Mouse (Mus musculus) bone marrow macrophage, adult 2 months (primary cell): ENCODE results near the gene Sp110. TPM values are rescaled to one million over a fixed set of nuclear protein-coding genes. Genes with fewer than 3 reads are reported as not detected.
"Not testable (repeated sequence)": the region's sequence is repeated elsewhere in the genome, so short reads cannot be mapped to it uniquely, and the experiment has no call there.

Experiments used
- H3K27ac ChIP-seq: 2 replicates; pipeline ENCODE4 v1.5.1; 2012; ENCODE audit warnings: low read depth, low read length; ENCODE audit not compliant: insufficient read depth
- H3K4me1 ChIP-seq: 2 replicates; pipeline ENCODE4 v1.6.1; 2012; ENCODE audit warnings: low read length; ENCODE audit not compliant: control insufficient read depth, insufficient read depth
- H3K4me3 ChIP-seq: 2 replicates; pipeline ENCODE4 v1.5.1; 2012; ENCODE audit warnings: mild to moderate bottlenecking, low read length, moderate library complexity; ENCODE audit not compliant: insufficient read depth
- polyA plus RNA-seq: library from polyadenylated mRNA; stranded (reverse); fragments of >200 nt; gene quantifications from 2 replicates; pipeline ENCODE4 v1.2.4, GENCODE M21; 2012; ENCODE audit not compliant: missing spikeins, insufficient read depth, insufficient read length

Sp110 gene
- polyA plus RNA-seq: 112 and 117 TPM in 2 replicates

DNA sequence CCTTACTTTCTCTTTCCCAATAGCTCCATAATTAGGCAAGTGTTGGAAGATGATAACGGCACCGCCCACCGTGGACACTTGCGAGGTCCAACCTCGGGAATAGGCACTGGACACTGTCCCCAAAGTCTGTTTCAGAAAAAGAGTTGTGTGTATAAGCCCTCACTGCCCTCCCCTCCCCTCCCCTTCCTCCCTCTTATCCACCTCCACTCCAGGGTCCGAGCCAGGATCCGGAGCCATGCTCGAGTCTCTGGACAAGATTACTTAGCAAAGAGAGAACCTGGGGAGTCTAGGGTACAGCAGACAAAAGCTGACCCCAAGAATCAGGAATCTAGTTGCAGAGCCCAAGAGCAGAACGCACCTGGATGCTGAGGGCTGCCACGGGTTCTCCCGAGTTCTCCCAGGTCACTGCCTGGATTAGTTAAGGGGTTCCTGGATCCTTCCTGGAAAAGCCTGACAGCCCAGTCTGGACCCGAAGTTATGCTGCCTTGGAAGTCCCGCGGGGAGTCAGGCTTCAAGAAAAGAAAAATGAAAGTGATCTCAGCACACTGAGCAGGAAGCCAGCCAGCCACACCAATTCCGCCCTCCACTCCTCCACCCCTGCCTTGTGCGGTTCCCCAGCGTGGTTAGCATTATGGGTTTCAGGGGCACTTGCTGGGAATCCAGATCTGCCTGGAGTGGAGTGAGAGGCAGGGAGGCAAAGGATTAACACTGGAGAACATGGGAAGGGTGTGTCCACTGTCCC, at the start of gene Sp110:
Sp110 (minus strand) TSS at position 547 of the 742 bp plus-strand sequence.
- H3K27ac ChIP-seq: 0 out of 2 replicates have a peak within 1 kb of the TSS, but pooled peaks have one; percentile 21
- H3K4me3 ChIP-seq: peak within 1 kb of the TSS; percentile 53
- not testable (repeated sequence) for H3K4me1 ChIP-seq

- H3K4me1 ChIP-seq, H3K27ac ChIP-seq, H3K4me3 ChIP-seq: not testable (repeated sequence)
These were observed 39.5 kb upstream of the Sp110 start for GRCm38 (mm10) chr1:85638144-85638543.

GRCm38 (mm10) chr1:85636936-85637335, 38.3 kb upstream of the Sp110 start:
- not testable (repeated sequence) for H3K27ac ChIP-seq, H3K4me1 ChIP-seq, H3K4me3 ChIP-seq

GRCm38 (mm10) chr1:85618689-85619088, 20.1 kb upstream of the Sp110 start:
- H3K4me3 ChIP-seq, H3K27ac ChIP-seq: not testable (repeated sequence)
- H3K4me1 ChIP-seq: peaks cover 10% of the 10 kb centered on the region

- not testable (repeated sequence) for H3K27ac ChIP-seq, H3K4me3 ChIP-seq
These were observed 18.5 kb upstream of the Sp110 start for GRCm38 (mm10) chr1:85617161-85617560.

GRCm38 (mm10) chr1:85615819-85616218, 17.2 kb upstream of the Sp110 start:
- H3K4me3 ChIP-seq, H3K27ac ChIP-seq: not testable (repeated sequence)
- H3K4me1 ChIP-seq: peaks cover 10% of the 10 kb centered on the region

More at GRCm38 (mm10) chr1:85617161-85617560, 18.5 kb upstream of the Sp110 start:
- H3K4me1 ChIP-seq: peaks cover 10% of the 10 kb centered on the region

DNA sequence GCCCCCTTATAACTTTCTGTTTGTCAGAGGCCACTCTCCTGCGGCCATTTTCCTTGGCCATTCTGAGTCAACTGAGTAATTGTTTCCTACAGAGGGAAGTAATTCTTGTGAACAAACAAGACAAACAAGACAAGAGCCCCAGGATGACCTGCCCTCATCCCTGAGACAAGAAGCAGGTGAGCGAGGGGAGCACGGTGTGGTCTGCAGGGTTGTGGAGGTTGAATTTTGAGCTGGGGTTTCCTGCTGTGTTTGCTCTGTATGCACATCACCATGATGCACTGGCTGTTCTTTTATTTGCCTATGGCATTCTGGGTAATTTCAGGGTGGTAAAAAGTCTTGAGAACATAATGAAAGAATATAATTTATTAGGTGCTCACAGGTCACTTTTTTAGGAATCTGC, 16.5 kb upstream of the Sp110 start:
- H3K4me1 ChIP-seq, H3K4me3 ChIP-seq, H3K27ac ChIP-seq: not testable (repeated sequence)

- not testable (repeated sequence) for H3K27ac ChIP-seq, H3K4me3 ChIP-seq, H3K4me1 ChIP-seq
These were observed 12.0 kb upstream of the Sp110 start for GRCm38 (mm10) chr1:85610581-85610980.

GRCm38 (mm10) chr1:85608361-85608760, 9.7 kb upstream of the Sp110 start:
- H3K4me3 ChIP-seq, H3K4me1 ChIP-seq: not testable (repeated sequence)
- H3K27ac ChIP-seq: peak overlapping the region; percentile 19; the same call in 1 of the 2 replicates

- not testable (repeated sequence) for H3K4me3 ChIP-seq, H3K4me1 ChIP-seq, H3K27ac ChIP-seq
These were observed 5.7 kb upstream of the Sp110 start for GRCm38 (mm10) chr1:85604341-85604740.

- peak overlapping the region; percentile 50 for H3K4me3 ChIP-seq
These were observed 2.2 kb upstream of the Sp110 start for GRCm38 (mm10) chr1:85600794-85601193.

GRCm38 (mm10) chr1:85600078-85600477, 1.5 kb upstream of the Sp110 start, which contains the start of gene Sp140:
Gene Sp140 (plus strand): TSS chr1:85600378.
- H3K4me3 ChIP-seq: peak within 1 kb of the TSS; percentile 50
- H3K4me1 ChIP-seq: not testable (repeated sequence)
- peak within 1 kb of the TSS; percentile 42 for H3K27ac ChIP-seq

More at GRCm38 (mm10) chr1:85600794-85601193, 2.2 kb upstream of the Sp110 start:
- H3K4me1 ChIP-seq: not testable (repeated sequence)
- peak overlapping the region; percentile 42 for H3K27ac ChIP-seq

GRCm38 (mm10) chr1:85592526-85592925, 6.1 kb downstream of the Sp110 start:
- H3K4me3 ChIP-seq, H3K27ac ChIP-seq, H3K4me1 ChIP-seq: not testable (repeated sequence)

- H3K4me1 ChIP-seq, H3K4me3 ChIP-seq, H3K27ac ChIP-seq: not testable (repeated sequence)
These were observed 9.9 kb downstream of the Sp110 start for GRCm38 (mm10) chr1:85588697-85589096.

- H3K27ac ChIP-seq, H3K4me3 ChIP-seq, H3K4me1 ChIP-seq: not testable (repeated sequence)
These were observed 17.1 kb downstream of the Sp110 start for GRCm38 (mm10) chr1:85581518-85581917.

GRCm38 (mm10) chr1:85580578-85580977, 18.0 kb downstream of the Sp110 start:
- H3K4me1 ChIP-seq, H3K4me3 ChIP-seq, H3K27ac ChIP-seq: not testable (repeated sequence)
